Mouse (Mus musculus): Measurements from ENCODE around the gene Lekr1. TPM values are rescaled to one million over a fixed set of nuclear protein-coding genes. Genes with fewer than 3 reads are reported as not detected.

Lekr1 gene
- total and polyA plus RNA-seq, 3 experiments: 1.8 to 2.5 TPM; not detected in 1

DNA sequence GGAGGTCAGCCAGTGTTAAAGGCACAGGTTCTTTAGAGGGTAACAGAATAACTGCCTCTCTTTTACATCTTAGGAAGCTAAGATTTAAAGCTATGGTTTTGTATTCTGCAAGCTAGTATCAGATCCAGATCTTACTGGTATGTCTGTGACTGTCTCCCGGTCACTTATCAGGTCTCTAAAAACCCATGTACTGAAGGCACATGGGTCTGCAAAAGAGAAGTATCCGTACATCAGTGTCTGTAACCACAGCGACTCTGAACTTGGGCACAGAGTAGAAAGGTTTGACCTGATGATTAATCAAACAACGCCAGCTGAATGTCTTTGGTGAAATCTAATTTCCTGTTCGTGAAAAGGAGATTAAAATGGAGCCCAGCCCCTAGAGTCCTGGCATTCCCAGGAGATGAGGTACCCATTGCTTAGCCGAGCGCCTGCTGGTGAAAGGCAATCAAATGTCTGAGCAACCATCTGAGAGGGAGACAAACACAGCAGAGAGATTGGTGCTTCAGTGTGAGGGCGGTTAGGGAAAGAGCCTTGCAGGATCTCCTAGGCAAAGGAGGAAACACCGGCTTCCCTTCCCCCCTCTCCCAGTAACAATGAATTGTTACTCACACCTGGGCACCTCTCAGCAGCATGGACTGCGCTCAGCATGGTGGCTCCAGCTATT lies 205.7 kb downstream of the Lekr1 start:
- Histone ChIP-seq H3K9ac (ENCODE audit: control insufficient read depth, low read depth, low read length, poor library complexity, severe bottlenecking) (no peak overlapping the region), H3K4me3 (ENCODE audit: control insufficient read depth in 1 of 2, insufficient read depth in 1 of 2, low read depth in 2 of 2, low read length in 2 of 2) (no peak overlapping the region), H3K9me3 (replicated peaks; ENCODE audit: insufficient read depth, low read length) (no peaks in the 10 kb centered on the region), H3K27me3 (ENCODE audit: control insufficient read depth in 1 of 2, insufficient read depth in 2 of 2, low read length in 2 of 2) (peaks cover 0 to 12% of the 10 kb centered on the region in 2 experiments; a peak in 3 of 4 replicates), H3K79me2 (ENCODE audit: control insufficient read depth, insufficient read depth, low read length, poor library complexity) (no peaks in the 10 kb centered on the region), H3K4me1 (ENCODE audit: control insufficient read depth in 1 of 2, insufficient read depth in 2 of 2, low read length in 2 of 2) (no peaks in the 10 kb centered on the region), H3K27ac (ENCODE audit: control insufficient read depth, low read depth, low read length) (no peak overlapping the region), H3K36me3 (ENCODE audit: control insufficient read depth in 1 of 2, insufficient read depth in 2 of 2, low read length in 2 of 2) (no peaks in the 10 kb centered on the region)
- TF ChIP-seq MEF2A (IDR thresholded peaks at IDR 0.05; ENCODE audit: extremely low read depth, insufficient replicate concordance, low read depth, low read length, poor library complexity, severe bottlenecking): no peak
- TF ChIP-seq MXI1 (IDR thresholded peaks at IDR 0.05; ENCODE audit: low read depth, low read length): no peak
- TF ChIP-seq SMC3 (IDR thresholded peaks at IDR 0.05; ENCODE audit: low read depth, low read length): no peak
- no peak for TF ChIP-seq UBTF (IDR thresholded peaks at IDR 0.05; ENCODE audit: borderline replicate concordance, insufficient read depth, low read depth, low read length)
- TF ChIP-seq E2F4 (IDR thresholded peaks at IDR 0.05; ENCODE audit: borderline replicate concordance, low read depth, low read length): no peak
- no peak for TF ChIP-seq EP300 (IDR thresholded peaks at IDR 0.05; ENCODE audit: low read depth in 1 of 2, low read length in 2 of 2)
- DNase-seq (ENCODE audit: low read depth, low spot score): no peak

GRCm38 (mm10) chr3:65873093-65873830 lies 207.2 kb downstream of the Lekr1 start:
- no peak overlapping the region for H3K9ac ChIP-seq (ENCODE audit: control insufficient read depth, low read depth, low read length, poor library complexity, severe bottlenecking)

More at GRCm38 (mm10) chr3:65873093-65873830, 207.2 kb downstream of the Lekr1 start:
- Histone ChIP-seq H3K4me1 (ENCODE audit: control insufficient read depth in 1 of 2, insufficient read depth in 2 of 2, low read length in 2 of 2) (no peaks in the 10 kb centered on the region), H3K4me3 (ENCODE audit: control insufficient read depth in 1 of 2, insufficient read depth in 1 of 2, low read depth in 2 of 2, low read length in 2 of 2) (no peak overlapping the region), H3K9me3 (replicated peaks; ENCODE audit: insufficient read depth, low read length) (no peaks in the 10 kb centered on the region), H3K27ac (ENCODE audit: control insufficient read depth, low read depth, low read length) (no peak overlapping the region), H3K27me3 (ENCODE audit: control insufficient read depth in 1 of 2, insufficient read depth in 2 of 2, low read length in 2 of 2) (peaks cover 6 to 20% of the 10 kb centered on the region in 2 experiments), H3K36me3 (ENCODE audit: control insufficient read depth in 1 of 2, insufficient read depth in 2 of 2, low read length in 2 of 2) (no peaks in the 10 kb centered on the region), H3K79me2 (ENCODE audit: control insufficient read depth, insufficient read depth, low read length, poor library complexity) (no peaks in the 10 kb centered on the region)
- TF ChIP-seq POLR2AphosphoS2 (IDR thresholded peaks at IDR 0.05; ENCODE audit: low read length) (no peak), E2F4 (IDR thresholded peaks at IDR 0.05; ENCODE audit: borderline replicate concordance, low read depth, low read length) (no peak), POLR2AphosphoS5 (IDR thresholded peaks at IDR 0.05; ENCODE audit: borderline replicate concordance, low read depth, low read length) (no peak)
- DNase-seq (ENCODE audit: low read depth, low spot score): peak; percentile 7

Other genes with a start within 250 kb of the Lekr1 start
- gene Tiparp, start 137.8 kb upstream of the Lekr1 start, total RNA-seq (2012; rRNA removed): 2.0 and 3.0 TPM in 2 replicates
- gene Tiparp, start 137.8 kb upstream of the Lekr1 start, polyA plus RNA-seq (2012; ENCODE audit: insufficient read depth in 1 of 2, insufficient read length in 2 of 2, low read depth in 1 of 2, low replicate concordance in 2 of 2, missing spikeins in 1 of 2): 1 to 10 TPM in 1 of 2 experiments, not detected in 1; 3.3 TPM

All from MEL (cell line).